Mouse (Mus musculus) liver, adult 2 months (tissue): ENCODE measurements around the gene Pdia5.

ENCODE experiments used
- CTCF ChIP-seq: fragments of 200-500 bp; IDR thresholded peaks from 2 replicates; pipeline ENCODE4 v1.5.1; 2011; ENCODE audit warnings: low read depth, low read length, control low read depth
- POLR2A ChIP-seq: fragments of 200-500 bp; IDR thresholded peaks from 2 replicates; pipeline ENCODE4 v1.6.1; 2011; ENCODE audit warnings: low read length, control low read depth; ENCODE audit not compliant: insufficient read depth; ENCODE audit errors: extremely low read depth

DNA sequence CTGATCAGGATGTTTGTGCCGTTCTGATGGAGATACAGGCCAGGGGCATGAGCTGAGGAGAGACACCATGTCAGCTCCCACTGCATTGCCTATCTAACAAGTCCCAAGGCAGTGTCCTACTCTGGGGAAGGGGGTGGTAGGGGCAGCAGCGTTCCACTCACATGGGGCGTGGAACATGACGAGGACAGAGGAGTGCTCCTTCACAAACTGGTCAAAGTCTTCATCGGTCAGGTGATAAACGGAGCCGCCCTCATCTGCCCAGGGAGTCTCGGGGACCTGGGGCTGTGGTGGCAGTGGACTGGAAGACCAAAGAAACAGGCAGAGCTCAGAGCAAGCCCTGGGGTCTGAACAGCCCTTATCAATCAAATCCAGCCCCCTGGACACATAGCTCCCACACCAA lies 68.0 kb downstream of the Pdia5 start:
- TF ChIP-seq POLR2A (no peak), CTCF (no peak)
